Mouse (Mus musculus): ENCODE measurements at regions not wholly inside any gene's neighbourhood (a gene's known extent, or its start where the extent isn't known, plus 50 kb on each side); places are given as distances from the start of the nearest gene placed in this dataset.

DNA sequence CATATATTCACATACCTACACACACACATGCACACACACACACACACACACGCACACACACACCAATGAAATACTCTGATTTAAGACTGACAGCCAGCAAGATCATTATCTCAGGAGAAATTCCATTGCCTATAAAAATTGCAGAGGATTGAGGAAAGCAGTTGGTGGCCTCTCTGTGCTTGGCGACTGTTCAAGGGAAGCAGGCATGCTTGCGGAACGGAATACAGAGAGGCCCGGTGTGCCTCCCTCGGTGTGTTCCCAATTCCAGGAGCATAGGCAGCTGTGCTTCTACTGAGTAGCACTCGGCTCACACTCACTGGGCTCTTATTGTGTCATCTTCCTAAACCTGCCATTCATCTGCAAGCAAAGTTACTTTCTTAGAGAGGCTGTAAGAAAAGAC, 310.3 kb upstream of the Mki67 start:
- no peak for ATAC-seq (ENCODE audit: extremely low read depth, insufficient number of reproducible peaks, low FRiP score, poor library complexity, severe bottlenecking)

DNA sequence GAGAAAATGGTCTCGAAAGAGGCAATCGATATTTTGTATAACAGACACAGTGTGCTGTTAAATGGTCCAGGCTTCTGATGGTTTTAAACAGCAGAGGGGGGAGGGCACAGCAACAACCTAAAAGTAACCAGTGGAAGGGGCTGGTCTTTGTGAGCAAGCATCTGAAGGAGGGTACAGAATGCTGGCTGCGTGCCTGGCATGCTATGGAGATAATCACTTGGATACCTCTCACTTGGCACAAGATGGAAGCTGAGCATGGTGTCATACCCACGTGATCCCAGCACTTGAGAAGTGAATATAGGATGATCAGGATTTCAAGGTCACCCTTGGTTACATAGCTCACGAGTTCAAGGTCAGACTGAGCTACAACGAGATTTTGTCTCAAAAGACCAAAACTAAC, 315.9 kb upstream of the Mki67 start:
- ATAC-seq (ENCODE audit: extremely low read depth, insufficient number of reproducible peaks, low FRiP score, poor library complexity, severe bottlenecking): no peak

DNA sequence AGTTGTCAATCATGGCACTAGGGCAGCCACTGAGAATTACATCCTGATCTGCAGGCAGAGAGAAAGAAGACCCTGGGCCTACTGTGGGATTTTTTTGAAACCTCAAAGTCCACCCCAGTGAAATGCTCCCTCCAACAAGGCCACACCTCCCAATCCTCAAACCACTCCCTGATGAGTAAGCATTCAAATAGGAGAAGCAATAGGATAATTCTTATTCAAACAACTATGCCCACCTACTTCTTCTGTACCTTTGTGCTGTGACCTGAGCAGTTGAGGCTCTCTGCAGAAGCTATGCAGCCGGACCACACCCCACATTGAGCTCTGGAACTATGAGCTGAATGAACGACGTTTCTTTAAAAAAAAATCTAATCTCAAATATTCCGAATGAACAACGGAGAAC, 317.4 kb upstream of the Mki67 start:
- no peak for ATAC-seq (ENCODE audit: extremely low read depth, insufficient number of reproducible peaks, low FRiP score, poor library complexity, severe bottlenecking)

- ATAC-seq (ENCODE audit: extremely low read depth, insufficient number of reproducible peaks, low FRiP score, poor library complexity, severe bottlenecking): no peak
Observed at GRCm38 (mm10) chr7:136035735-136036134, 319.6 kb upstream of the Mki67 start.

DNA sequence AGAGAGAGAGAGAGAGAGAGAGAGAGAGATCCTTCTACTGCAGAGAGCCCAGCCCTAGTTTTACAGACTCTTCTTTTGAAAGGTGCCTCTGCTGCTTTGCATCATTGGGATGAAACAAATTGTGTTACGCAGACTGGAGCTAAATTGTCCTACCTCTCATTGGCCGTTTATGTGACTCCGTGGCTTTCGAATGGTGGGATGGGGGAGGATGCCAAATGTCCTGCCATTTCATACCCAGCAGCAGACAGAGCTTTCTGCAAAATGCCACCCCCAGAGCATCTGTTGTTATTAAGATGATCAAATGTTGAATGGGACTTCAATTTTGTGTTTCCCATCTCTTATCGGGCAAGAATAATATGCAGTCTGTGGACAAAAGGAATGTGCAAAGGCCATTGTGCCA, 321.9 kb upstream of the Mki67 start:
- ATAC-seq (ENCODE audit: extremely low read depth, insufficient number of reproducible peaks, low FRiP score, poor library complexity, severe bottlenecking): no peak

DNA sequence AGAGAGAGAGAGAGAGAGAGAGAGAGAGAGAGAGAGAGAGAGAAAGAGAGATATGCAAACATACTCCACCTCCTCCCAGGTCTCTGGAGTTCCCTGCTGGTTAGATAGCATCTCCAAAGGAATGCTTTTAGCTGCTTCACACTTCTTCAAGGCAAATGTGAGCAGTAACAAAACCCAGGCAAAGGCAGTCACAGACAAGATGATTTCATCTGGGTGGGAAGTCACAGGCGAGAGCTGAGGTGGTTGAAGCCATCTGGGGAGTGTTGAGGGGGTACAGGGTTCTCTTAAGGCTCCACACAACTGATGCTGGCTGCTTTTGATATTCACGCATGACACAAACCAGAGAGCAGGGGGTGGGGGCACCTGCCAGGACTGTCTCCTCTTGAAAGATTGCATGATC, 322.7 kb upstream of the Mki67 start:
- ATAC-seq (ENCODE audit: extremely low read depth, insufficient number of reproducible peaks, low FRiP score, poor library complexity, severe bottlenecking): no peak

- ATAC-seq (ENCODE audit: extremely low read depth, insufficient number of reproducible peaks, low FRiP score, poor library complexity, severe bottlenecking): no peak
Observed at GRCm38 (mm10) chr7:136041921-136042320, 325.8 kb upstream of the Mki67 start.

DNA sequence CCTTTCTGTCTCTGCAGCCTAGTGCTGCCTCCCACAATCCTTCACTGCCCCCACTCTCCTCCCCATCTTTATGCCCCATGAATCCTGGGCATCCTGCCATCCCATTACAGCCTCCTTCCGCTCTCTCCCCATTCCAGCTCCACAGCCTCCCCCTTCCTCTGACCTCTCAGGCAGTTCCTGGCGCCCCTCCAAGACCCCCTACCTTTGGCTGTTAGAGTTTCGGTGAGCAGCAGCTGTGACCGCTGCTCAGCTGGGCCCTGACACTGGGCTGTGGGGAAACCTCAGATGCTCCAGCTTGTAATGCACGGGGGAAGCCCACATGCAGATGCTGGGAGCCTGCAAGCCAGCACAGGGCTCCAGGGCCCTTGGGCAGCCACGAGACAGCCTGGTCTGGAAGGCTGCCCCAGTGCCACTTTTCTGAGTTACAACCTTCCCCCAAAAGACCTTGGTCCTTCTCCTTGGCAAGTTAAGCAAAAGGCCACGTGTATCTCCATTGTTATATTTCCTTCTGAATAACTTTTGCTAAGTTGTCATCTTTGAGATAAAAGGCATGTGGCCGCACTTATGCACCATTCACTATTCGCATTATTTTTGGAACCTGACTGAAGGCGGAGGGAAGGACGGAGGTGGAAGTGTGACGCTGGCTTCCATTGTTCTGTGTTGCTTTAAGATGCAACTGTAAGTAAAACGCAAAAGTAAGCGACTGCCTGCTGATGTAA, 330.6 kb upstream of the Mki67 start:
- no peak for ATAC-seq (ENCODE audit: extremely low read depth, insufficient number of reproducible peaks, low FRiP score, poor library complexity, severe bottlenecking)

DNA sequence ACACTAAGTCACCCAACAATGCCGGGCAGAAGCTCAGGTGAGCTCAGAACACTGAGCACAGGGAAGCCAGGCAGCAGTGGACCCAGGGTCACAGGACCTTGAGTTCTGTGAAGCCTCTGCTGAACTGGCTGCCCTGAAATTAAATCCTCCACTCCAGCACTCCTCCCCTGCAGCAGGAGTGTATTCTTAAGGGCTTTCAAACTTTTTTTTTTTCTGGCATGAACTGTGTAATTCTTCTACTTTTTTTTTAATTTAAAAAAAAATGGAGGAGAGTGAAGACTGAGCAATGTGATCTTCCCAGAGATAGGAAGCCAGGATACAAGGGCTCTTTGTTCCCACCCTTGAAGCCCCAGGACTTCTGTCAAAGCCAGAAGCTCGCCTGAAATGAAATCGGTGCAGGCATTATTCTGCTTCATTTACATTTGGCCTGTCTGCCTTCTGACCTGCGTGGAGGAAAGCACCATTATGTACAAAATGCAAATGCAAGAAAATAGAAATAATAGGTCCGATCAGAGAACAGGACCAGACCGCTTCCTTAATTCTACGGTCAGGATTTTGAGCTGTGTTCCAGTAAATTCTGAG, 331.3 kb upstream of the Mki67 start:
- ATAC-seq (ENCODE audit: extremely low read depth, insufficient number of reproducible peaks, low FRiP score, poor library complexity, severe bottlenecking): no peak

DNA sequence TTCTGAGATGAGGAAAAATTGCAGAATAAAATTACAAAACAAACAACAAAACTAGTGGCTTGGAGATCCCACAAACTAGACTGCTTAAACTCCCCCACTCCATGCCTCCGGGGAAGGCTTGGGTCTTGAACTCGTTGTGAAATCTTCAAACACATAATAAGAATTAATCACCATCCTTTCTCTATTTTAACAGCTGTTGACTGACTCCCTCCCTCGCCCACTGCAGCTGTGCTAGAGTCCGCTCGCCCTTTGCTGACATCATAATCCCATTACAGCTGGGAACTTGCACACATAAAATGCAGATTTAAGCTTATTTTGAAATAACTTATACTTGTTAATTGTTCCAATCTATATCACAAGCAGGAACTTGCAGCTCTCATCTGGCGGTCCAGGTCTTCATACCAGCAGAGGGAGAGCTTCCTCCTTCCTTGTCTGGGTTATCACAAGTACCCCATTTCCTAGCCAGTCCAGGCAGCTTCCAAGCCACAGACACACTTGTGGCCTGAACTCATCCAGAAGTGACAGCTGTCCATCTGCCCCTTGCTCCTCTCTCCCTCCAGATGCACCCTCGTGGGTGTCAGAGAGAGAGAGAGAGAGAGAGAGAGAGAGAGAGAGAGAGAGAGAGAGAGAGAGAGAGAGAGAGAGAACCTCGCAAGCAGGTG, 332.9 kb upstream of the Mki67 start:
- no peak for ATAC-seq (ENCODE audit: extremely low read depth, insufficient number of reproducible peaks, low FRiP score, poor library complexity, severe bottlenecking)

DNA sequence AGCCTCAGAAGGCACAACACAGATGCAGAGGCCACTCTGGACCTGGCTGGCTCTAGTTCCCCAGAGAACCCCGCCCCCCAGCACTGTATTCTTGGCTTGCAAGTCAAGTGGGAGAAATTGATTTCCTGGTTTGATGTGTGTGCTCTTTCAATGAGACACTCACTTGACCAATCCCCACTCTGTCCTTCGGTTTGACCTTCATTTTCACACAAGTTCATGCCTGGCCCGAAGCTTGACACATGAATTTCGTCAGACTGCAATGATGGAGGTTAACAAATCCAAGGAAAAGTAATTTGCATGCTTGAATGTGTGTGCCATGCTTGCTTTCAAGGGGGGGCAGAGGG, 333.4 kb upstream of the Mki67 start:
- ATAC-seq (ENCODE audit: extremely low read depth, insufficient number of reproducible peaks, low FRiP score, poor library complexity, severe bottlenecking): no peak

- ATAC-seq (ENCODE audit: extremely low read depth, insufficient number of reproducible peaks, low FRiP score, poor library complexity, severe bottlenecking): no peak
Observed at GRCm38 (mm10) chr7:136050116-136050515, 334.0 kb upstream of the Mki67 start.

GRCm38 (mm10) chr7:136056876-136057484, 340.8 kb upstream of the Mki67 start:
- no peak for ATAC-seq (ENCODE audit: extremely low read depth, insufficient number of reproducible peaks, low FRiP score, poor library complexity, severe bottlenecking)

DNA sequence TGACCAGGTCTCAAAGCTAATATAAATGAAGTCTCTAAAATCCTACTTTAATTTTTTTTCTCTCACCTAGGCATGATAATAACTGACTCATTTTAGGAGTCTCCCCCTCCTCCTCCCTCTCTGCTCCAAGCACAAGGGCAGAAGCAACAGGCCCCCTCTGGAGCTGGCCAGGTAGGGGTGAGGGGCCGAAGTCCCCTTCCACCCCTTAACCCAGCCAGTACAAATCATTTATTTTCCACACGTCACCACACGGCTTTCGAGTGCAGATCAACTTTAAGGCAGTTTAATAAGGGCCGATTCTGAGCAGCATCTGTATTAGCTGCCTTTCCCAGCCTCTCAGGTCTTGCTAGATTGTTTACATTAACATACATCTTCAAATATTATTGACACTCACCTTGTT, 342.2 kb upstream of the Mki67 start:
- ATAC-seq (ENCODE audit: extremely low read depth, insufficient number of reproducible peaks, low FRiP score, poor library complexity, severe bottlenecking): no peak

DNA sequence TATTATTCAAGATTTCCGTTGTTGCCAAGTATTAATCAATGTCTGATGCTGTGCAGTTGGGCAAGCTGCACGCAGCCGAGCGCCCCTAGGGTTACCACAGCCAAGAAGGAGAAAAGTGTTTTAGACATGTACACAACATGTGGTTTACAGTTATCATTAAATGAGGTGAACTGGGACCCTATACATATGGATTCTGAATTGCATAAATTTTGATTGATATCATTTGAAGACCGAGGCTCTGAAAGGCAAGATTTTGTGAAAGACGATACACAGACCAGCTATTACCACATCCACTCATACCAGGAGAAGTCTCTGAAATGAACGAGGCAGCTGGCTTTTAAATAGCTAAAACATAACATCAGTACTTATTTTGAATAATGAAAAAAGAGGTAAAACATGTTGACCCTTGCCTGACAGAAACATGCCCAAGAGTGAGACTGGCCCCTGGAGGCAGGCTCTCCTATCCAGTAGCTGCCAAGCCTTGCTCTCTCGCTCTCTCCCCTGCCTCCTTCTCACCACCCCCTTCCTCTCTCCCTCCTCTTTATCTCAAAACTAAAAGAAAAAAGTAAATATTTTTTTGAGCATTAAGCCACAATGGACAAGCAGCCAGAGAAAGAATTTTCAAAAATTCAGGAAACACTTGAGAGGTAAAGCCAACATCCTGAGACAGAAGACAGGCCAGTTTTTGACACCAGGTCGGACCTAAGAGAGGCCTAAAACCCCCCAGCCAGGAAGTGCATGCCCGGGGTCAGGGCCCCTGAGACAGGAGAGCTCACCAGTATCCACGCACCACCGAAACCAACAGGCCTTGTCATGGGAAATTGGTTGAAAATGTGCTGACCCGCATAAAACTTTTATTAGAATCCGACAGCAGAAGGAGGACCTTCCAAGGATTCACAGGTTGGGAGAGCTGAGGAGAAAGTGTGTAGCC, 342.9 kb upstream of the Mki67 start:
- no peak for ATAC-seq (ENCODE audit: extremely low read depth, insufficient number of reproducible peaks, low FRiP score, poor library complexity, severe bottlenecking)

DNA sequence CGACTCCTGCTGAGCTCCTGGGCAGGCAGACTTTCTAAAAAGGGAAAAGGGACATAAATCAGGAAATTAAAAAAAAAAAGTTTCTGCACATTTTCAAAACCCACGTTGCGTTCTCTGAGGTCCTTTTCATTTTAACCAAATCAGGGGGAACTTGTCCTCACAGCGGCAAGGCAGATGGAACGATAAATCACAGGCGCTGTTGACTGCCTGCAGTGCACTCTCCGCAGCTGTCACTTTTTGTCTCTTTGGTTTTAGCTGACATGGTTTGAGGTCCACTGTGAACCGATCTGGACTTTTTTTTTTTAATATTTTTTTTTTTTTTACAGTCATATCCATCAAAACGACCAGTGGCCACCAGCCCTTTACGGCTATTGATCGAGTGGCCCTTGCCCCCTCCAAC, 343.7 kb upstream of the Mki67 start:
- ATAC-seq (ENCODE audit: extremely low read depth, insufficient number of reproducible peaks, low FRiP score, poor library complexity, severe bottlenecking): no peak

GRCm38 (mm10) chr7:136060339-136061073, 344.3 kb upstream of the Mki67 start:
- no peak for ATAC-seq (ENCODE audit: extremely low read depth, insufficient number of reproducible peaks, low FRiP score, poor library complexity, severe bottlenecking)

DNA sequence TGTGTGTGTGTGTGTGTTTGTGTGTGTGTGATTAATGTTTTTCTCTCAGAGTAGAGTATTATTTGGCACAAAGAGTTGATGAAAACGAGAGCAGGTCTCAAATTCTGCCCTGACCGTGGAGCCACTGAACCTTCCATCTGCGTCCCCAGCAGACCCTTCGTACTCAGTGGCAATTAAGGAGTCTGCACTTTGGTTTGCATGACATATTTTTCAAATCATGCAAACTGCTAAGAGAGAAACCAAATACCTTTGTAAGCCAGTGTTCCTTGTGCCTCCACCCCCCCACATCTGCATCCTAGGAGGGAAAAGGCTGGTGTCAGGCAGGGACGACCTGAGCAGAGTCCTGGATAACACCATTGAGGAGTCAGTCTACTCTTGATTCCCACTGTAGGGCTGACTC, 346.5 kb upstream of the Mki67 start:
- ATAC-seq (ENCODE audit: extremely low read depth, insufficient number of reproducible peaks, low FRiP score, poor library complexity, severe bottlenecking): no peak
